Mouse (Mus musculus): Measurements from ENCODE around the gene Hyal3. TPM values are rescaled to one million over a fixed set of nuclear protein-coding genes. Genes with fewer than 3 reads are reported as not detected.
"Not testable (repeated sequence)": the region's sequence is repeated elsewhere in the genome, so short reads cannot be mapped to it uniquely, and the experiment has no call there.

The Hyal3 gene
- total RNA-seq, 2 experiments from 2014 or later = 0.66 to 0.78 TPM

GRCm38 (mm10) chr9:107549297-107550074 lies 31.1 kb upstream of the Hyal3 start:
- no peak for DNase-seq (ENCODE audit: low spot score in 2 of 2)

GRCm38 (mm10) chr9:107550491-107551116 lies 30.0 kb upstream of the Hyal3 start:
- DNase-seq (ENCODE audit: low spot score in 2 of 2) = no peak

GRCm38 (mm10) chr9:107551117-107551889 lies 29.3 kb upstream of the Hyal3 start, which contains the start of gene Rassf1:
Gene Rassf1, plus strand, starts transcription at chr9:107551555.
- peak; percentile 64 to 72 for DNase-seq (ENCODE audit: low spot score in 2 of 2)

- DNase-seq (ENCODE audit: low spot score in 2 of 2) = no peak
Measured at GRCm38 (mm10) chr9:107551890-107552355, 28.7 kb upstream of the Hyal3 start.

GRCm38 (mm10) chr9:107552690-107553393 lies 27.8 kb upstream of the Hyal3 start:
- DNase-seq (ENCODE audit: low spot score in 2 of 2) = no peak

- DNase-seq (ENCODE audit: low spot score in 2 of 2) = no peak
Measured at GRCm38 (mm10) chr9:107553541-107554318, 26.9 kb upstream of the Hyal3 start.

GRCm38 (mm10) chr9:107554319-107554825 lies 26.2 kb upstream of the Hyal3 start:
- DNase-seq (ENCODE audit: low spot score in 2 of 2) = peak; percentile 89 to 95

- peak in 1 of 2 experiments; percentile 64 for DNase-seq (ENCODE audit: low spot score in 2 of 2)
Measured at GRCm38 (mm10) chr9:107555031-107555457, 25.6 kb upstream of the Hyal3 start.

- no peak for DNase-seq (ENCODE audit: low spot score in 2 of 2)
Measured at GRCm38 (mm10) chr9:107555701-107556100, 24.9 kb upstream of the Hyal3 start.

- DNase-seq (ENCODE audit: low spot score in 2 of 2) = no peak
Measured at GRCm38 (mm10) chr9:107556346-107556745, 24.3 kb upstream of the Hyal3 start.

GRCm38 (mm10) chr9:107563029-107563581 lies 17.5 kb upstream of the Hyal3 start, which contains the start of gene Tusc2:
Gene Tusc2, plus strand, starts transcription at chr9:107563255.
- DNase-seq (ENCODE audit: low spot score in 2 of 2) = peak; percentile 83 to 92

GRCm38 (mm10) chr9:107565556-107565955 lies 15.1 kb upstream of the Hyal3 start:
- not testable (repeated sequence) for DNase-seq (ENCODE audit: low spot score in 2 of 2)

GRCm38 (mm10) chr9:107566041-107566709 lies 14.4 kb upstream of the Hyal3 start:
- peak in 1 of 2 experiments; percentile 79 for DNase-seq (ENCODE audit: low spot score in 2 of 2)

- no peak for DNase-seq (ENCODE audit: low spot score in 2 of 2)
Measured at GRCm38 (mm10) chr9:107566855-107567254, 13.8 kb upstream of the Hyal3 start.

GRCm38 (mm10) chr9:107567702-107568319 lies 12.8 kb upstream of the Hyal3 start, which contains the start of gene Hyal2:
Gene Hyal2, plus strand, starts transcription at chr9:107567945.
- DNase-seq (ENCODE audit: low spot score in 2 of 2) = no peak

GRCm38 (mm10) chr9:107568331-107569261 lies 12.0 kb upstream of the Hyal3 start:
- DNase-seq (ENCODE audit: low spot score in 2 of 2) = peak; percentile 68 to 85

- DNase-seq (ENCODE audit: low spot score in 2 of 2) = no peak
Measured at GRCm38 (mm10) chr9:107569270-107569669, 11.3 kb upstream of the Hyal3 start.

All from gastrocnemius, postnatal 4 days (tissue).